Mouse (Mus musculus): ENCODE results near the gene Speg. TPM values are rescaled to one million over a fixed set of nuclear protein-coding genes. Genes with fewer than 3 reads are reported as not detected.

The Speg gene
- total RNA-seq, 2 experiments from 2014 or later, result not detected

Other genes starting within 250 kb of the Speg start
- gene Slc23a3, start 241.4 kb upstream of the Speg start, total RNA-seq (2015), result 0.15 and 0.44 TPM in 2 replicates
- not detected in 2 replicates for gene Slc23a3, start 241.4 kb upstream of the Speg start, total RNA-seq (2017)
- gene Cnppd1, start 232.6 kb upstream of the Speg start, total RNA-seq (2015), result 16.8 and 17.2 TPM in 2 replicates
- 40.3 and 52.9 TPM in 2 replicates for gene Cnppd1, start 232.6 kb upstream of the Speg start, total RNA-seq (2017)
- gene Retreg2, start 232.5 kb upstream of the Speg start, total RNA-seq (2015), result 40.8 and 47.4 TPM in 2 replicates
- 42.3 and 50.2 TPM in 2 replicates for gene Retreg2, start 232.5 kb upstream of the Speg start, total RNA-seq (2017)
- 20.2 and 21.5 TPM in 2 replicates for gene Zfand2b, start 206.7 kb upstream of the Speg start, total RNA-seq (2015)
- gene Zfand2b, start 206.7 kb upstream of the Speg start, total RNA-seq (2017), result 24.4 and 24.7 TPM in 2 replicates
- 10.0 and 12.8 TPM in 2 replicates for gene Abcb6, start 194.9 kb upstream of the Speg start, total RNA-seq (2015)
- gene Abcb6, start 194.9 kb upstream of the Speg start, total RNA-seq (2017), result 10.3 and 14.8 TPM in 2 replicates
- gene Ankzf1, start 183.1 kb upstream of the Speg start, total RNA-seq (2015), result 7.7 and 7.8 TPM in 2 replicates
- 21.7 and 27.0 TPM in 2 replicates for gene Ankzf1, start 183.1 kb upstream of the Speg start, total RNA-seq (2017)
- gene Atg9a, start 183.1 kb upstream of the Speg start, total RNA-seq (2015), result 14.5 and 18.2 TPM in 2 replicates
- 7.2 and 9.5 TPM in 2 replicates for gene Atg9a, start 183.1 kb upstream of the Speg start, total RNA-seq (2017)
- 24.2 and 31.9 TPM in 2 replicates for gene Glb1l, start 164.5 kb upstream of the Speg start, total RNA-seq (2015)
- gene Glb1l, start 164.5 kb upstream of the Speg start, total RNA-seq (2017), result 12.3 and 13.7 TPM in 2 replicates
- 208 and 214 TPM in 2 replicates for gene Stk16, start 164.5 kb upstream of the Speg start, total RNA-seq (2015)
- 135 and 187 TPM in 2 replicates for gene Stk16, start 164.5 kb upstream of the Speg start, total RNA-seq (2017)
- 777 and 847 TPM in 2 replicates for gene Tuba4a, start 155.4 kb upstream of the Speg start, total RNA-seq (2015)
- 369 and 385 TPM in 2 replicates for gene Tuba4a, start 155.4 kb upstream of the Speg start, total RNA-seq (2017)
- 0.56 and 1.2 TPM in 2 replicates for gene A630095N17Rik, start 143.2 kb upstream of the Speg start, total RNA-seq (2015)
- 1.2 TPM in 1 of 2 replicates, not detected in the other for gene A630095N17Rik, start 143.2 kb upstream of the Speg start, total RNA-seq (2017)
- 1.3 and 1.8 TPM in 2 replicates for gene Dnajb2, start 138.9 kb upstream of the Speg start, total RNA-seq (2015)
- 1.9 and 6.4 TPM in 2 replicates for gene Dnajb2, start 138.9 kb upstream of the Speg start, total RNA-seq (2017)
- gene Ptprn, start 110.8 kb upstream of the Speg start, total RNA-seq (2015), result 0.12 and 0.15 TPM in 2 replicates
- gene Ptprn, start 110.8 kb upstream of the Speg start, total RNA-seq (2017), result 0.10 TPM in 1 of 2 replicates, not detected in the other
- gene Resp18, start 96.9 kb upstream of the Speg start, total RNA-seq (2015), result not detected in 2 replicates
- gene Resp18, start 96.9 kb upstream of the Speg start, total RNA-seq (2017), result not detected in 2 replicates
- gene Dnpep, start 57.3 kb upstream of the Speg start, total RNA-seq (2015), result 31.3 and 39.7 TPM in 2 replicates
- gene Dnpep, start 57.3 kb upstream of the Speg start, total RNA-seq (2017), result 36.4 and 41.7 TPM in 2 replicates
- gene Des, start 15.0 kb upstream of the Speg start, total RNA-seq (2015), result not detected in 2 replicates
- not detected in 2 replicates for gene Des, start 15.0 kb upstream of the Speg start, total RNA-seq (2017)
- gene Gmppa, start 60.6 kb downstream of the Speg start, total RNA-seq (2015), result 65.8 and 74.1 TPM in 2 replicates
- gene Gmppa, start 60.6 kb downstream of the Speg start, total RNA-seq (2017), result 87.0 and 98.6 TPM in 2 replicates
- not detected in 2 replicates for gene Asic4, start 75.1 kb downstream of the Speg start, total RNA-seq (2015)
- gene Asic4, start 75.1 kb downstream of the Speg start, total RNA-seq (2017), result not detected in 2 replicates
- gene Chpf, start 104.0 kb downstream of the Speg start, total RNA-seq (2015), result 0.27 and 0.83 TPM in 2 replicates
- gene Chpf, start 104.0 kb downstream of the Speg start, total RNA-seq (2017), result 0.57 and 2.0 TPM in 2 replicates
- gene Tmem198, start 104.2 kb downstream of the Speg start, total RNA-seq (2015), result not detected in 2 replicates
- gene Tmem198, start 104.2 kb downstream of the Speg start, total RNA-seq (2017), result 2.9 TPM in 1 of 2 replicates, not detected in the other
- 1.0 TPM in 1 of 2 replicates, not detected in the other for gene Obsl1, start 131.2 kb downstream of the Speg start, total RNA-seq (2015)
- 0.30 TPM in 1 of 2 replicates, not detected in the other for gene Obsl1, start 131.2 kb downstream of the Speg start, total RNA-seq (2017)
- not detected in 2 replicates for gene Inha, start 131.8 kb downstream of the Speg start, total RNA-seq (2015)
- gene Inha, start 131.8 kb downstream of the Speg start, total RNA-seq (2017), result not detected in 2 replicates
- 7.9 and 9.6 TPM in 2 replicates for gene Stk11ip, start 146.2 kb downstream of the Speg start, total RNA-seq (2015)
- gene Stk11ip, start 146.2 kb downstream of the Speg start, total RNA-seq (2017), result 11.3 and 24.0 TPM in 2 replicates
- gene Slc4a3, start 171.0 kb downstream of the Speg start, total RNA-seq (2015), result 0.05 TPM in 1 of 2 replicates, not detected in the other
- gene Slc4a3, start 171.0 kb downstream of the Speg start, total RNA-seq (2017), result 0.03 and 0.04 TPM in 2 replicates